Mouse (Mus musculus) MEL (cell line): ENCODE measurements at regions not wholly inside any gene's neighbourhood (a gene's known extent, or its start where the extent isn't known, plus 50 kb on each side); places are given as distances from the start of the nearest gene placed in this dataset.

ENCODE experiments used
- CTCF ChIP-seq, 3 experiments: IDR thresholded peaks in 2 of 3; conservative IDR thresholded peaks in 1 of 3; 2 replicates each; pipeline ENCODE4 v1.5.1; 2011 to 2012; ENCODE audit warnings: low read length in 3 of 3, low read depth in 2 of 3, mild to moderate bottlenecking in 2 of 3, improper control_type of control experiment in 1 of 3, inconsistent platforms in 1 of 3, mixed read lengths in 1 of 3, moderate library complexity in 1 of 3; ENCODE audit not compliant: control insufficient read depth in 1 of 3, insufficient read depth in 1 of 3, poor library complexity in 1 of 3, severe bottlenecking in 1 of 3
- GABPA ChIP-seq: IDR thresholded peaks from 2 replicates; pipeline ENCODE4 v1.6.1; 2012; ENCODE audit warnings: low read depth, mild to moderate bottlenecking, inconsistent platforms, low read length, improper control_type of control experiment, moderate library complexity
- MAZ ChIP-seq: IDR thresholded peaks from 2 replicates; pipeline ENCODE4 v1.6.1; 2012; ENCODE audit warnings: low read depth, mild to moderate bottlenecking, inconsistent platforms, low read length, improper control_type of control experiment
- ZNF384 ChIP-seq: IDR thresholded peaks from 2 replicates; pipeline ENCODE4 v1.6.1; 2012; ENCODE audit warnings: low read depth, mild to moderate bottlenecking, inconsistent platforms, low read length, improper control_type of control experiment

GRCm38 (mm10) chr6:31175769-31176168 is 216.9 kb upstream of the Klf14 start:
- TF ChIP-seq CTCF (IDR thresholded peaks at IDR 0.05 in 2 of 3, conservative IDR thresholded peaks at IDR 0.05 in 1 of 3; ENCODE audit: control insufficient read depth in 1 of 3, insufficient read depth in 1 of 3, low read depth in 2 of 3, low read length in 3 of 3, poor library complexity in 1 of 3, severe bottlenecking in 1 of 3) (no peak), MAZ (no peak), GABPA (no peak), ZNF384 (no peak)
